Mouse (Mus musculus): Measurements from ENCODE around the gene Dcun1d3. TPM values are rescaled to one million over a fixed set of nuclear protein-coding genes. Genes with fewer than 3 reads are reported as not detected.
A peak's percentile ranks its signal among the peaks of the same experiment; 100 is the strongest.

Gene Dcun1d3
- 3.4 and 3.8 TPM in 2 replicates for polyA plus RNA-seq (2015; fragmentation: Nextera tagmentation; extraction: Ambion mirVana)

DNA sequence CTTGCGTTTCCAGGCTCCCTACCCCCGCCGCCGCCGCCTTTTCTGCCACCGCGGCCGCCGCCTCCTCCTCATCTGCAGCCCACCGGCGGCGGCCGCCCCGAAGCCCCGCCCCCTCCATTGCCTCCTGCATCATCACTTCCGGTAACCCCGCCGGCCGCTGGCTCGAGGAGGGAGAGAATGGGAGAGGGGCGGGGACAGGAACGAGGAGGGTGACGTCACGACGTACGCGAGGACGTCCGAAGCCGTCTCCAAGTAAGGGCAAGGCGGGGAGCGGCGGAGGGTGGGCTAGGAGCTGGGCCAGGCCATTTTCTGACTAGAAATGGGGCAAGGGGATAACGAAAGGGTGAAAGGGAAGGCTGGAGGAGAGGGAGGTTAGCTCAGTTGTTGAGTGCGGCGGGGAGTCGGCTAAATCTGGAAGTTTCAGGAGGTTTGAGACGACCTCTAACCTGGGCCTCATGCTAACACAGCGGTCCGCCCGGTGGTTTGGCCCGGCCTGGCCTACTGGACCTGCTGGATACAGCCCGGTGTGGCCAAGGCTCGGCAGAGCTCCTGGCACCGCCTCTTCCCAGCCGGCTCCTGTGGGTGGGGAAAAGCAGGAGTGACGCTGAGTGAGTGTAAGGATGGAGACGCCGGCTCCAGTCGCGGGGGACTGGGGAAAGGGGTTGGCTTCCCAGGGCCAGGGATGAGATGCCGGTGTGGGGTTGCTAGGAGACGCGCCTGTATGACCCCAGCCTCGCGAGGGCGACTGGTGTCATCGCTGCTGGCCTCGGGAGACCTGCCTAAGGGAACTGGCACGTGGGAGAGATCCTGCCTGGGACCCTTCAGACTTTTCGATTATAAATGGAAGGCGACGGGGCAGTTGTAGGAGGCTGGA lies at the start of gene Dcun1d3, which contains the start of gene Lyrm1:
Gene Dcun1d3 (minus strand): TSS at position 660 of the 874 bp plus-strand sequence.
Gene Lyrm1 (plus strand): TSS at position 223 of the 874 bp plus-strand sequence.
- TF ChIP-seq CTCF (IDR thresholded peaks at IDR 0.05; ENCODE audit: low read depth) (no peak), EP300 (IDR thresholded peaks at IDR 0.05; ENCODE audit: low read depth) (peak; percentile 38; the same call in 1 of the 2 replicates)
- under 1% methylated on average over 59 of the region's 63 CpGs for WGBS (ENCODE audit: insufficient replicate concordance)

DNA sequence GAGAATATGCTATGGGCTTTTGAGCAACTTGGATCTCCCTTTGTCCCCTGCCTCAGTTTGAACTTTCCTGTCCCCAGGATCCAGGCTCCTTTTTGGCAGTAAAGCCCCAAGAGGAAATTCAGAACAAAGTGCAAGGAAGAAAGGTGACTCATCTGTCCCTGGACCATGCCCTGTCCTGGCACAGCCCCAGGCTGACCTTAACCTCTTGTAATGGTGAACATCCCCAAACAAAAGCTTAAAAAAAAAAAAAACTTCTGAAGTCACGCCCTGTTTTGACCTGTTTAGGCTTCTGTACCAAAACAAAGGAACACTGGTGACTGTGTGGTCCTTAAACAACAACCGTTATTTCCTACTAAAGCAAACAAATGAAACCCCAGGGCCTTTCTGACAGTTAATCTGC lies 45.5 kb upstream of the Dcun1d3 start:
- DNase-seq (peak; percentile 64), ATAC-seq (peak; percentile 84)
- WGBS (ENCODE audit: insufficient replicate concordance), result 48% methylated on average over 2 of the region's 2 CpGs
- Histone ChIP-seq H3K4me3 (ENCODE audit: low read depth, low read length) (no peak overlapping the region), H3K27ac (ENCODE audit: low read depth) (no peak overlapping the region), H3K9me3 (ENCODE audit: low read length) (no peaks in the 10 kb centered on the region), H3K4me2 (ENCODE audit: low read depth, low read length) (no peak overlapping the region), H3K4me1 (ENCODE audit: insufficient read depth) (peaks cover 5% of the 10 kb centered on the region; the same call in 1 of the 2 replicates), H3K27me3 (ENCODE audit: insufficient read depth, low read length) (no peaks in the 10 kb centered on the region), H3K9ac (replicated peaks) (no peak overlapping the region), H3K36me3 (replicated peaks; ENCODE audit: insufficient read depth, low read length) (no peaks in the 10 kb centered on the region)
- TF ChIP-seq CTCF (IDR thresholded peaks at IDR 0.05; ENCODE audit: low read depth), result no peak
- TF ChIP-seq EP300 (IDR thresholded peaks at IDR 0.05; ENCODE audit: low read depth), result peak; percentile 15; the same call in 1 of the 2 replicates

More for the DNA sequence above, at the start of gene Dcun1d3, which contains the start of gene Lyrm1:
- Histone ChIP-seq H3K4me2 (ENCODE audit: low read depth, low read length) (peak within 1 kb of the TSS; percentile 96), H3K36me3 (replicated peaks; ENCODE audit: insufficient read depth, low read length) (no peaks in the 10 kb centered on the region), H3K27me3 (ENCODE audit: insufficient read depth, low read length) (no peaks in the 10 kb centered on the region), H3K27ac (ENCODE audit: low read depth) (peak within 1 kb of the TSS; percentile 83), H3K4me3 (ENCODE audit: low read depth, low read length) (peak within 1 kb of the TSS; percentile 70), H3K4me1 (ENCODE audit: insufficient read depth) (peaks cover 23% of the 10 kb centered on the region), H3K9ac (replicated peaks) (peak within 1 kb of the TSS; percentile 73), H3K9me3 (ENCODE audit: low read length) (no peaks in the 10 kb centered on the region)
- ATAC-seq, result peak; percentile 98
- DNase-seq, result peak; percentile 97

DNA sequence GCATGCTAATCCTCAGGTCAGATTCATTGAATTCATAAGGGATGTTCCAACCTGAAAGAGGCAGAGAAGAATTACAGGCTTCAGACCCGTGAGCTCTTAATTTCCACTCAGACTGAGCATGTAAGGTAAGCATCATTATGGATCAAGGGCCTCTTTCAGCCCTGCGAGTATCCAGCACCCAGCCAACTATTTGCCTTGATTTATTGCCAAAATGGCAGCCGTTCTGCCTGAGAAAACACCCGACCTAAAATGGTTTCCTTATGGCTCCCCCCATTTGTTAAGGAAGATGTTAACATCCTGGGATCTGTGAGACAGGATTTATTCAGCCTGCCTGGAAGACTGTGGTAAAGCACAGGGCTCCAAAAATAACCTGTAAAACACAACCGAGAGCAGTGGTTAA lies 40.9 kb upstream of the Dcun1d3 start:
- TF ChIP-seq EP300 (IDR thresholded peaks at IDR 0.05; ENCODE audit: low read depth), result no peak
- TF ChIP-seq CTCF (IDR thresholded peaks at IDR 0.05; ENCODE audit: low read depth), result no peak
- H3K27me3 ChIP-seq (ENCODE audit: insufficient read depth, low read length), result no peaks in the 10 kb centered on the region
- no peak for ATAC-seq
- no peak overlapping the region for H3K27ac ChIP-seq (ENCODE audit: low read depth)
- H3K9ac ChIP-seq (replicated peaks), result no peak overlapping the region
- 63% methylated on average over 5 of the region's 5 CpGs for WGBS (ENCODE audit: insufficient replicate concordance)
- no peaks in the 10 kb centered on the region for H3K36me3 ChIP-seq (replicated peaks; ENCODE audit: insufficient read depth, low read length)
- H3K9me3 ChIP-seq (ENCODE audit: low read length), result no peaks in the 10 kb centered on the region
- H3K4me2 ChIP-seq (ENCODE audit: low read depth, low read length), result no peak overlapping the region
- DNase-seq, result no peak
- peaks cover 5% of the 10 kb centered on the region; the same call in 1 of the 2 replicates for H3K4me1 ChIP-seq (ENCODE audit: insufficient read depth)
- no peak overlapping the region for H3K4me3 ChIP-seq (ENCODE audit: low read depth, low read length)

GRCm38 (mm10) chr7:119936321-119936720 lies 40.2 kb upstream of the Dcun1d3 start:
- TF ChIP-seq EP300 (IDR thresholded peaks at IDR 0.05; ENCODE audit: low read depth), result no peak
- TF ChIP-seq CTCF (IDR thresholded peaks at IDR 0.05; ENCODE audit: low read depth), result no peak
- H3K9ac ChIP-seq (replicated peaks), result no peak overlapping the region
- no peaks in the 10 kb centered on the region for H3K27me3 ChIP-seq (ENCODE audit: insufficient read depth, low read length)
- no peak overlapping the region for H3K4me2 ChIP-seq (ENCODE audit: low read depth, low read length)
- DNase-seq, result no peak
- H3K36me3 ChIP-seq (replicated peaks; ENCODE audit: insufficient read depth, low read length), result no peaks in the 10 kb centered on the region
- no peak overlapping the region for H3K4me3 ChIP-seq (ENCODE audit: low read depth, low read length)
- no peak overlapping the region for H3K27ac ChIP-seq (ENCODE audit: low read depth)
- H3K4me1 ChIP-seq (ENCODE audit: insufficient read depth), result peaks cover 2% of the 10 kb centered on the region; the same call in 1 of the 2 replicates
- H3K9me3 ChIP-seq (ENCODE audit: low read length), result no peaks in the 10 kb centered on the region
- no peak for ATAC-seq

DNA sequence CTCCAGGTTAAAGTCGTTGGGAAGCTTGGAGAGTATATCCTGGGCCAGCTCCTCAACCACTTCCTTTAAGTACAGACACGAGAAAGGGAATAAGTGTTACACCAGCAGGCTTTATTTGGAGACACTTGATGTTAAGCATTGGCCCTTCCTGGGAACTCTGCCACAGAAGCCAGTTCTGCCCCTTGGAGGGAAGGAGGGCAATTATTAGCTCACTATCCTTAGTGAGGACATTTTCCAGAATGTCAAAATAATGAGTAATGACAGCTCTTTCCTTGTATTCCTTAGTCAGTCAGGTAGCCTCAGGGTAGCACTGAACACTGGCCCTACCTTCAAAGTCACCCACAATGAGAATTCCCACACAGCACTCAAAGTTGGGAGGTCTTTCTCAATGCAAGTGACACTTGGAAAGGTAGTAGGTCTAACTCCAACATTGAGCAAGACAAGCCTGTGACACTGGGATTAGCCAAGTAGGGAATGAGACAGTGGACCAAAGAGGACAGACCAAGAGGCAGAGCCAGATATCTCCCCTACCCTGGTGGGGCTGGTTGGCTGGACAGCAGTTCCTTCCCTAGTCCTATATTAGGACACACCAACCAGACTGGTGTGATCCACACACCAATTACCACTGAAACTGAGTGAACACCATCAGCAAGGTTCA lies 32.8 kb upstream of the Dcun1d3 start:
- Histone ChIP-seq H3K27ac (ENCODE audit: low read depth) (no peak overlapping the region), H3K27me3 (ENCODE audit: insufficient read depth, low read length) (no peaks in the 10 kb centered on the region), H3K9ac (replicated peaks) (no peak overlapping the region), H3K4me2 (ENCODE audit: low read depth, low read length) (no peak overlapping the region), H3K36me3 (replicated peaks; ENCODE audit: insufficient read depth, low read length) (no peaks in the 10 kb centered on the region), H3K9me3 (ENCODE audit: low read length) (no peaks in the 10 kb centered on the region), H3K4me1 (ENCODE audit: insufficient read depth) (no peaks in the 10 kb centered on the region), H3K4me3 (ENCODE audit: low read depth, low read length) (no peak overlapping the region)
- WGBS (ENCODE audit: insufficient replicate concordance), result 45% methylated on average over 2 of the region's 2 CpGs
- no peak for ATAC-seq
- TF ChIP-seq CTCF (IDR thresholded peaks at IDR 0.05; ENCODE audit: low read depth), result no peak
- no peak for TF ChIP-seq EP300 (IDR thresholded peaks at IDR 0.05; ENCODE audit: low read depth)
- no peak for DNase-seq

DNA sequence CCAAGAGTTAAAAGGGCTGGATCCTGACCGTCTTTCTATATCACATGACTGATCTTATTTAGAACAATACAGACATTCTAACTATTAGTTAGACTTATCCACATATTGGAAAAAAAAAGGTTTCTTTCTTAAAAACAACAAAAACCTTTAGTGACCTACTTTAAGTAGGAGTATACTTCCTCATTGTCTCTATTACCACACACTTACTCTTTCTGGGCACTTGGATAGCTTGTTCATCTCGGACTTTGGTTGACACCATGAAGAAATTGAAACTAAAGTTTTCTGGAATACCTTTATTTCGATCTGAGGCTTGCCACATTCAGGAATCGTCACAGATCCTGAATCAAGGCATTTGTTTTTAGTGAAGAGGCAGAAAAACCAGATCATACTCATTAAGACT lies 25.0 kb upstream of the Dcun1d3 start:
- H3K27me3 ChIP-seq (ENCODE audit: insufficient read depth, low read length), result no peaks in the 10 kb centered on the region
- no peak for ATAC-seq
- 66% methylated on average over 4 of the region's 4 CpGs for WGBS (ENCODE audit: insufficient replicate concordance)
- H3K4me3 ChIP-seq (ENCODE audit: low read depth, low read length), result no peak overlapping the region
- H3K9ac ChIP-seq (replicated peaks), result no peak overlapping the region
- H3K4me2 ChIP-seq (ENCODE audit: low read depth, low read length), result no peak overlapping the region
- H3K9me3 ChIP-seq (ENCODE audit: low read length), result no peaks in the 10 kb centered on the region
- TF ChIP-seq EP300 (IDR thresholded peaks at IDR 0.05; ENCODE audit: low read depth) (no peak), CTCF (IDR thresholded peaks at IDR 0.05; ENCODE audit: low read depth) (no peak)
- H3K36me3 ChIP-seq (replicated peaks; ENCODE audit: insufficient read depth, low read length), result no peaks in the 10 kb centered on the region
- no peak overlapping the region for H3K27ac ChIP-seq (ENCODE audit: low read depth)
- H3K4me1 ChIP-seq (ENCODE audit: insufficient read depth), result no peaks in the 10 kb centered on the region
- no peak for DNase-seq

Data from liver, postnatal 0 days (tissue).